Mouse (Mus musculus): ENCODE measurements around the gene E330014E10Rik. TPM values are rescaled to one million over a fixed set of nuclear protein-coding genes. Genes with fewer than 3 reads are reported as not detected.
"Not testable (repeated sequence)": the region's sequence is repeated elsewhere in the genome, so short reads cannot be mapped to it uniquely, and the experiment has no call there.

Gene E330014E10Rik
- polyA plus RNA-seq (2015; fragmentation: Nextera tagmentation; extraction: Ambion mirVana) = not detected in 2 replicates

- not testable (repeated sequence) for H3K4me2 ChIP-seq; H3K4me3 ChIP-seq; H3K4me1 ChIP-seq (replicated peaks); H3K36me3 ChIP-seq; H3K27me3 ChIP-seq; H3K27ac ChIP-seq; ATAC-seq (replicated peaks; ENCODE audit: insufficient number of reproducible peaks, insufficient read depth, low FRiP score, low read depth); H3K9ac ChIP-seq; H3K9me3 ChIP-seq (replicated peaks)
- no CpG with 5 or more reads among the region's 2 CpGs for WGBS
Measured at GRCm38 (mm10) chr5:95775690-95776089, at the start of gene E330014E10Rik. Gene E330014E10Rik, plus strand, starts transcription at chr5:95775990.

GRCm38 (mm10) chr5:95736073-95736472, 39.7 kb upstream of the E330014E10Rik start, which contains the start of gene Gm7978:
Gene Gm7978, minus strand, starts transcription at chr5:95736173.
- H3K27me3 ChIP-seq; H3K36me3 ChIP-seq; H3K9ac ChIP-seq; H3K4me3 ChIP-seq; H3K9me3 ChIP-seq (replicated peaks); H3K4me2 ChIP-seq; H3K4me1 ChIP-seq (replicated peaks); ATAC-seq (replicated peaks; ENCODE audit: insufficient number of reproducible peaks, insufficient read depth, low FRiP score, low read depth); H3K27ac ChIP-seq: not testable (repeated sequence)
- no CpG with 5 or more reads among the region's 1 CpGs for WGBS

GRCm38 (mm10) chr5:95741714-95742113, 34.1 kb upstream of the E330014E10Rik start, which contains the start of gene Gm7982:
Gene Gm7982, plus strand, starts transcription at chr5:95742014.
- not testable (repeated sequence) for H3K4me2 ChIP-seq; H3K4me1 ChIP-seq (replicated peaks); H3K4me3 ChIP-seq; H3K9ac ChIP-seq; H3K27ac ChIP-seq; H3K36me3 ChIP-seq; H3K27me3 ChIP-seq; H3K9me3 ChIP-seq (replicated peaks); ATAC-seq (replicated peaks; ENCODE audit: insufficient number of reproducible peaks, insufficient read depth, low FRiP score, low read depth)
- WGBS = no CpG with 5 or more reads among the region's 3 CpGs

GRCm38 (mm10) chr5:95810841-95811240, 35.1 kb downstream of the E330014E10Rik start:
- H3K9ac ChIP-seq; H3K4me3 ChIP-seq; H3K27ac ChIP-seq; H3K9me3 ChIP-seq (replicated peaks); H3K27me3 ChIP-seq; H3K4me2 ChIP-seq; H3K4me1 ChIP-seq (replicated peaks); ATAC-seq (replicated peaks; ENCODE audit: insufficient number of reproducible peaks, insufficient read depth, low FRiP score, low read depth); H3K36me3 ChIP-seq: not testable (repeated sequence)
- WGBS = 60% methylated on average over 2 of the region's 2 CpGs

- Histone ChIP-seq H3K36me3 (no peaks in the 10 kb centered on the region), H3K9me3 (replicated peaks) (no peaks in the 10 kb centered on the region), H3K4me2 (no peak overlapping the region), H3K9ac (no peak overlapping the region), H3K4me1 (replicated peaks) (no peaks in the 10 kb centered on the region), H3K27ac (no peak overlapping the region), H3K4me3 (no peak overlapping the region), H3K27me3 (no peaks in the 10 kb centered on the region)
- 57% methylated on average over 4 of the region's 4 CpGs for WGBS
- no peak for ATAC-seq (replicated peaks; ENCODE audit: insufficient number of reproducible peaks, insufficient read depth, low FRiP score, low read depth)
Measured at GRCm38 (mm10) chr5:95836580-95836979, 60.8 kb downstream of the E330014E10Rik start.

DNA sequence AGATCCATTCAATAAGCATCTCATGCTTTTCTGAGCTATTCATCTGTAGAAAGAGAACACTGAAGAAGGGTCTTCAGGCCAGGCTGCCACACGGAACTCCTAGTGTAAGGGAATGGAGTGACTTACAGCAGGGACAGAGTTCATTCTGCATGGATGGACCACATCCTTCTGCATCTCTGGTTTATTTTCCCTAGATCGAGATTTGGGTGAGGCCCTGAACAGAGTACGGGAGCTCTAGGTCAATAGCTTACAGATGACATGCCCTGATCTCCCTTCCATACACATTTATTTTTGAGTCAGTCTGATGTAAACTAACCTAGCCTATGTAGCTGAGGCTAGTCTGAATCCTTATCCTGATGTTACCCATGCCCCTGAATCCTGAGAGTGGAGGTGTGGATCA, 78.2 kb downstream of the E330014E10Rik start:
- H3K4me1 ChIP-seq (replicated peaks) = no peaks in the 10 kb centered on the region
- no peak for ATAC-seq (replicated peaks; ENCODE audit: insufficient number of reproducible peaks, insufficient read depth, low FRiP score, low read depth)
- no peaks in the 10 kb centered on the region for H3K36me3 ChIP-seq
- no peak overlapping the region for H3K9ac ChIP-seq
- H3K27ac ChIP-seq = no peak overlapping the region
- H3K4me2 ChIP-seq = no peak overlapping the region
- no peak overlapping the region for H3K4me3 ChIP-seq
- no peaks in the 10 kb centered on the region for H3K27me3 ChIP-seq
- H3K9me3 ChIP-seq (replicated peaks) = no peaks in the 10 kb centered on the region
- WGBS = 75% methylated on average over 3 of the region's 3 CpGs

Other genes with a start within 250 kb of the E330014E10Rik start
- not detected in 2 replicates for gene Gm7971, start 181.1 kb upstream of the E330014E10Rik start, polyA plus RNA-seq (2015; fragmentation: Nextera tagmentation; extraction: Ambion mirVana)
- gene Gm7978, start 39.8 kb upstream of the E330014E10Rik start, polyA plus RNA-seq (2015; fragmentation: Nextera tagmentation; extraction: Ambion mirVana) = not detected in 2 replicates
- gene Gm7982, start 34.0 kb upstream of the E330014E10Rik start, polyA plus RNA-seq (2015; fragmentation: Nextera tagmentation; extraction: Ambion mirVana) = not detected in 2 replicates
- 14.2 and 21.6 TPM in 2 replicates for gene Cxcl13, start 181.0 kb downstream of the E330014E10Rik start, polyA plus RNA-seq (2015; fragmentation: Nextera tagmentation; extraction: Ambion mirVana)

Measured in heart, embryonic 15.5 days (tissue).